Mouse (Mus musculus) heart, embryonic 15.5 days (tissue): Measurements from ENCODE around the gene Ift43. TPM values are rescaled to one million over a fixed set of nuclear protein-coding genes. Genes with fewer than 3 reads are reported as not detected.
A peak's percentile ranks its signal among the peaks of the same experiment; 100 is the strongest.

Experiments used
- ATAC-seq: fragments of 200-750 bp; cut with Nextera tagmentation; replicated peaks from 2 replicates; pipeline ENCODE4 v1.8.0; 2017; ENCODE audit warnings: low read depth, moderate TSS enrichment; ENCODE audit not compliant: insufficient number of reproducible peaks, insufficient read depth, low FRiP score
- H3K27ac ChIP-seq: fragments of 300-500 bp; sonication (generic); 2 replicates; pipeline ENCODE4 v1.5.1; 2015; ENCODE audit warnings: mild to moderate bottlenecking, inconsistent platforms
- H3K27me3 ChIP-seq: fragments of 300-500 bp; sonication (generic); 2 replicates; pipeline ENCODE4 v1.6.1; 2015; ENCODE audit warnings: inconsistent platforms
- H3K36me3 ChIP-seq: fragments of 300-500 bp; sonication (generic); 2 replicates; pipeline ENCODE4 v1.6.1; 2015; ENCODE audit warnings: mild to moderate bottlenecking, inconsistent platforms
- H3K4me1 ChIP-seq: fragments of 300-500 bp; sonication (generic); replicated peaks from 2 replicates; pipeline ENCODE4 v1.6.1; 2015; ENCODE audit warnings: inconsistent platforms
- H3K4me2 ChIP-seq: fragments of 300-500 bp; sonication (generic); 2 replicates; pipeline ENCODE4 v1.6.1; 2015; ENCODE audit warnings: inconsistent platforms, mild to moderate bottlenecking, moderate library complexity
- H3K4me3 ChIP-seq: fragments of 300-500 bp; sonication (generic); 2 replicates; pipeline ENCODE4 v1.5.1; 2015; ENCODE audit warnings: mild to moderate bottlenecking, inconsistent platforms
- H3K9ac ChIP-seq: fragments of 300-500 bp; sonication (generic); 2 replicates; pipeline ENCODE4 v1.6.1; 2015; ENCODE audit warnings: mild to moderate bottlenecking, inconsistent platforms
- H3K9me3 ChIP-seq: fragments of 300-500 bp; sonication (generic); replicated peaks from 2 replicates; pipeline ENCODE4 v1.6.1; 2016; ENCODE audit warnings: inconsistent platforms
- WGBS: fragments of 180-500 bp; shearing (Covaris S2); methylation state at CpG from one replicate; pipeline ENCODE4 v1.1.7; 2015; ENCODE audit warnings: mixed read lengths; 5-methylcytosine and 5-hydroxymethylcytosine counted together
- polyA plus RNA-seq: library from polyadenylated mRNA; unstranded; fragments of >200 nt; fragmentation: Nextera tagmentation; extraction: Ambion mirVana; gene quantifications from 2 replicates; pipeline ENCODE4 v1.2.1, GENCODE M21; 2015

Ift43 gene
- 106 and 130 TPM in 2 replicates for polyA plus RNA-seq

DNA sequence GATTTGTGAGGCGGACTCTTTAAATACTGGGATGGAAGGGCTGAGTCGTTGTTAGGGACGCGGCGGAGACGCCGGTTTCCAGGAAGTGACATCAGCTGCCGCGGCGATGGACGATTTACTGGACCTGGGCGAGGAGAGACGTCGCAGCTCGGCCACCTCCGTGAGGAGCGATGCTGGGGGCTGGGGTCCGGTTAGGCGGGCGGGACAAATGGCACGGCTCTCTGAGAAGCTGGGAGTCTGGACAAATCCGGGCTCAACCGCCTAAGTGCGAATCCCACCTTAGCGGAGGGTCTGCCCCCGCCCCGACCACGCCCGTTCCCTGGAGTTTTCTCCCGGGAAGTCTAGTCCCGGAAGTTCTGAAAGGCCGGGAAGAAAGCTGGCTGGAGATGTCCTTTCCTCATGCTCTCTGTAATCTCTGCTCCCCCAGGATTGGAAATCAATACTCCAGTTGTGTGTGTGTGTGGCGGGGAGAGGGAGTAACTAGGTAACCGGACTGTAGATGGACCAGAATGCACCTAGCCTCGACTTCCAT lies at the start of gene Ift43:
Gene Ift43 (plus strand): TSS at position 61 of the 532 bp plus-strand sequence.
- peak within 1 kb of the TSS; percentile 79 for H3K4me2 ChIP-seq
- under 1% methylated on average over 35 of the region's 35 CpGs for WGBS
- H3K36me3 ChIP-seq = no peaks in the 10 kb centered on the region
- H3K4me3 ChIP-seq = peak within 1 kb of the TSS; percentile 75
- peak within 1 kb of the TSS; percentile 64 for H3K9ac ChIP-seq
- H3K27ac ChIP-seq = peak within 1 kb of the TSS; percentile 64
- H3K27me3 ChIP-seq = no peaks in the 10 kb centered on the region
- H3K4me1 ChIP-seq = peaks cover 45% of the 10 kb centered on the region
- no peaks in the 10 kb centered on the region for H3K9me3 ChIP-seq
- ATAC-seq = no peak

DNA sequence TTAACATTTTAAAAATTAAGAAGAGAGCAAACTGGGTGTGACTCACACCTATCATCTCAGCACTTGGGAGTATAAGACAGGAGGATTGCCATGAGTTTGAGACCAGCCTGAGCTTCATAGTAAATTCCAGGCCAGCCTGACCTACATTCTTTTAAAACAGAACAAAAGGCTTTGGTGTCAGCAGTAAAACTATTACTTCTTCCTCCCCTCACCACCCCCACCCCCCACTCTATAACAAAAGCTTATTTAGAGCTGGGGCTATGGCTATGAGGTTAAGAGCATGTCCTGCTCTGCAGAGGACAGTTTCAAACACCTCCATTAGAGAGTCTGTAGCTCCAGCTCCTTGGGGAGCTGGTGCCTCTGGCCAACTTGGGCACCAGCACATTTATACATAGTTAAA lies 46.8 kb upstream of the Ift43 start:
- Histone ChIP-seq H3K27ac (no peak overlapping the region), H3K9me3 (no peaks in the 10 kb centered on the region), H3K4me2 (no peak overlapping the region), H3K9ac (no peak overlapping the region), H3K4me3 (no peak overlapping the region), H3K4me1 (peaks cover 33% of the 10 kb centered on the region), H3K27me3 (no peaks in the 10 kb centered on the region), H3K36me3 (no peaks in the 10 kb centered on the region)
- ATAC-seq = no peak

DNA sequence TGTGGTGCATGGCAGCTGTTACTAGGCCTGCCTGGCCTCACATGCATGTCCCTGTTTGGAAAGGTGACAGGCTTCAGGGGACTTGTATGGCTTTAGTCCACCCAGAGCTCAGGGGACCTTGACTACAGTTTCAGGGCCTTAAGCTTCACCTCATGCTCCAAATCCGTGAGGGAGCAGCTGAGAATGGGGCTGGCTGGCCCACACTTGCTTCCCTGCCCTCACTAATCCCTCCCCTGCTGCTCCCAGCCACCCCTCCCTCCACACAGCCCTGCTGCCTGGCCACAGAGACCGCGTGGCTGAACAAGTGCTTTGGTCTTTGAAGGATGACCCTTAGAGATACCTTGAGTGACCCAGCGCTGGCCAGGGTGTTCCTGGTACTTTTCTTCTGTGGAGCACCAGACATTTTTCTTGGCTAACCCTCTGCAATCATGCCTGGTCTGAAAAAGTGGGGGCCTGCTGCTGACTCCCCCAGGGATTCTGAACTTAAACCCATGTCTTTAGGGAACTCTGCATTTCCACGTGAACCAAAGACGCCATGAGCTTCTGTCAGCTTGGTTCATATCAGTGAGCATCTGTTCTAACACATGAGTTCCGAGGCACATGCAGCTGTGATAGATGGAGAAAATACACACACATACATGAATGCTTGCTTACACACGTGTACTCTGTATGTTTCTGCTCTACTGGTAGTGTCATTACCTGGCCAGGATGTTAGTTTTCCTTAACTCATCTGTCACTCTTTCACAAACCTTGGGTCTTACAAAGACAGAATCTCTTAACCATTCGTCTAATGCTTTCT lies 45.8 kb upstream of the Ift43 start:
- H3K27me3 ChIP-seq = no peaks in the 10 kb centered on the region
- WGBS = 50% methylated on average over 9 of the region's 9 CpGs
- H3K9ac ChIP-seq = no peak overlapping the region
- no peak for ATAC-seq
- H3K9me3 ChIP-seq = no peaks in the 10 kb centered on the region
- H3K36me3 ChIP-seq = no peaks in the 10 kb centered on the region
- peak overlapping the region; percentile 1; the same call in 1 of the 2 replicates for H3K27ac ChIP-seq
- H3K4me3 ChIP-seq = no peak overlapping the region
- H3K4me2 ChIP-seq = no peak overlapping the region
- peaks cover 30% of the 10 kb centered on the region for H3K4me1 ChIP-seq

GRCm38 (mm10) chr12:86037235-86037921 lies 45.0 kb upstream of the Ift43 start:
- Histone ChIP-seq H3K36me3 (no peaks in the 10 kb centered on the region), H3K27ac (peak overlapping the region; percentile 1; the same call in 1 of the 2 replicates), H3K4me3 (no peak overlapping the region), H3K4me1 (peaks cover 25% of the 10 kb centered on the region), H3K9me3 (no peaks in the 10 kb centered on the region), H3K27me3 (no peaks in the 10 kb centered on the region), H3K9ac (no peak overlapping the region), H3K4me2 (no peak overlapping the region)
- ATAC-seq = peak; percentile 72
- 31% methylated on average over 12 of the region's 12 CpGs for WGBS

DNA sequence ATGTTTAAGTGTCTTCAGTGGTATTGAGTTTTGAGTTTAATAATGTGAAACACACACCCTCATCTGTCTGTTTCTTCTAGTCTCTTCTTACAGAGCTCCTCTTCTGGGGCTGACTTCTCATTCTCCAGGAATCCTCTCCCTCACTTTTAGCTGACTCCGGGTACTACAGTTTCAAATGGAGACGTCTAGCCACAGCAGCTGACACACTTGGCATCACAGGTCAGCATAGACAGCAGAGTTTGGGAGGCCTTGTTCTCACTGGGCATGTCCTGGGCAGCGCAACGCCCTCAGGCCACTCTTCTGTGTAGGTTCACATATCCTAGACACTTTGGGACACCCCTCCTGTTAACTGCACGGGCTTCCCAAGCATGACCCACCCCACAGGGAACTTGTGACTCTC lies 43.3 kb upstream of the Ift43 start:
- Histone ChIP-seq H3K27me3 (no peaks in the 10 kb centered on the region), H3K36me3 (peaks cover 4% of the 10 kb centered on the region; the same call in 1 of the 2 replicates), H3K27ac (no peak overlapping the region; the same call in 1 of the 2 replicates), H3K4me1 (peaks cover 17% of the 10 kb centered on the region), H3K4me3 (no peak overlapping the region), H3K9ac (no peak overlapping the region), H3K9me3 (no peaks in the 10 kb centered on the region), H3K4me2 (no peak overlapping the region)
- WGBS = 73% methylated on average over 5 of the region's 5 CpGs
- no peak for ATAC-seq

GRCm38 (mm10) chr12:86039751-86040150 lies 42.6 kb upstream of the Ift43 start:
- no peak for ATAC-seq
- no peak overlapping the region for H3K27ac ChIP-seq
- peaks cover 4% of the 10 kb centered on the region; the same call in 1 of the 2 replicates for H3K36me3 ChIP-seq
- no peaks in the 10 kb centered on the region for H3K27me3 ChIP-seq
- H3K4me2 ChIP-seq = no peak overlapping the region
- no peaks in the 10 kb centered on the region for H3K9me3 ChIP-seq
- H3K4me1 ChIP-seq = peaks cover 17% of the 10 kb centered on the region
- H3K9ac ChIP-seq = no peak overlapping the region
- 73% methylated on average over 6 of the region's 6 CpGs for WGBS
- no peak overlapping the region for H3K4me3 ChIP-seq

DNA sequence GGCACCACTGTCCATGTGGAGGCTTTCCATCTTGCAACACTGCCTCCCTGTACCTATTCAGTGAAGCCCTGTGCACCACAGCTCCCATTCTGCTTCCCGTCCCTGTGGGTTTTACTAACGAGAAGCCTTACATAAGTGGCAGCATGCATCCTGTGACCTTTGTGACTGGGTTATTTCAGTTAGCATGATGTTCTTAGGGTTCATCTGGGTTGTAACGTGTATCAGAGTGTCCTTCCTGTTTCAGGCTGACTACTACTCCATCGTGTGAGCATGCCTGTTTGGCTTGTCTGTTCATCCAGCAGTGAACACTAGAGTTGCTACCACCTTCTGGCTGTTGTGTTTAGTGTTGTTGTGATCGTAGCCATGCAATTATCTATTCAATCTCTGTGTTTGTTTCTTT lies 36.2 kb upstream of the Ift43 start:
- Histone ChIP-seq H3K4me2 (no peak overlapping the region), H3K27ac (no peak overlapping the region), H3K27me3 (no peaks in the 10 kb centered on the region), H3K4me1 (peaks cover 6% of the 10 kb centered on the region), H3K4me3 (no peak overlapping the region), H3K36me3 (peaks cover 4% of the 10 kb centered on the region; the same call in 1 of the 2 replicates), H3K9me3 (no peaks in the 10 kb centered on the region), H3K9ac (no peak overlapping the region)
- ATAC-seq = no peak
- WGBS = 76% methylated on average over 5 of the region's 5 CpGs

DNA sequence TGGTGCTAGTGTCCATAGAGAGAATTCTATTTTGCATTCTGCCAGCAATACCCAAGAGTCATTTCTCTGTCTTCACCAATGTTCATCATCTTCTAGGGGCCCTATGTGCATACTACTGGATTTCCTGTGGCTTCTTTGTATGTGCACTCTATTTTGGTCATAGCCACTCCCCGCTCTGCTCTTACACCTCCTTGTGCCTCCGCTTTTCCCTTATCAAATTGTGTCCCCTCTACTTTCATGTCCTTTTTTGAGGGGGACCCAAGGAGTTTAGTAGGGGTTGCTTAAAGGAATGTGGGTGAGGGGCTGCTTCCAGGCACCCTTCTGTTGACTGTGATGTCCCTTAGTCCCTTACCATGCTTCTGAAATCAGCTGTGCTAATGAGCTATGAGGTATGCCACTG lies 35.6 kb upstream of the Ift43 start:
- H3K9ac ChIP-seq = no peak overlapping the region
- H3K36me3 ChIP-seq = peaks cover 4% of the 10 kb centered on the region; the same call in 1 of the 2 replicates
- no peak overlapping the region for H3K27ac ChIP-seq
- H3K4me2 ChIP-seq = no peak overlapping the region
- ATAC-seq = no peak
- no peak overlapping the region for H3K4me3 ChIP-seq
- H3K27me3 ChIP-seq = no peaks in the 10 kb centered on the region
- no peaks in the 10 kb centered on the region for H3K9me3 ChIP-seq
- peaks cover 6% of the 10 kb centered on the region for H3K4me1 ChIP-seq
- WGBS = 82% methylated on average over 2 of the region's 2 CpGs

DNA sequence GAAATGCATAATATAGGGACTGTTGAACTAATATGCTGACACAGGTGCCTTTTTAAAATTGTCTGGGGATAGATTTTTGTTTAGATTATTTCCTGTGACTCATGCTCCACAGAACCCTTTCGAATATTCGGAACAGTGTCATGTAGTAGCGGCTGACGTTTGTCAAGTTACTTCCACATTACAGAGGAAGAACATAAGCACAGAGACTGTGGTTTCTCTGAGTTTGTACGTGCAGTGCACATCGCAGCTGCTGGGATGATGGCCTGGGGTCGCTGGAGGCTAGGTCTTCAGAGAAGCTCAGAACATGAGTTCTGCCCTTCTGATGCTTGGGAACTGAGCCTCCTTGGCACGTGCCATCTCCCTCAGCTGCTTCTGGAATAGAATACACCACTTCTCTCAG lies 35.0 kb upstream of the Ift43 start:
- no peak for ATAC-seq
- no peak overlapping the region for H3K9ac ChIP-seq
- H3K9me3 ChIP-seq = no peaks in the 10 kb centered on the region
- no peaks in the 10 kb centered on the region for H3K27me3 ChIP-seq
- no peak overlapping the region for H3K4me3 ChIP-seq
- H3K27ac ChIP-seq = no peak overlapping the region
- 79% methylated on average over 8 of the region's 8 CpGs for WGBS
- no peak overlapping the region for H3K4me2 ChIP-seq
- peaks cover 4% of the 10 kb centered on the region; the same call in 1 of the 2 replicates for H3K36me3 ChIP-seq
- peaks cover 6% of the 10 kb centered on the region for H3K4me1 ChIP-seq

- no peak overlapping the region for H3K4me2 ChIP-seq
- WGBS = 60% methylated on average over 6 of the region's 6 CpGs
- ATAC-seq = no peak
- no peak overlapping the region for H3K27ac ChIP-seq
- no peaks in the 10 kb centered on the region for H3K36me3 ChIP-seq
- no peak overlapping the region for H3K4me3 ChIP-seq
- H3K9me3 ChIP-seq = no peaks in the 10 kb centered on the region
- peaks cover 6% of the 10 kb centered on the region for H3K4me1 ChIP-seq
- H3K9ac ChIP-seq = no peak overlapping the region
- H3K27me3 ChIP-seq = no peaks in the 10 kb centered on the region
Observed at GRCm38 (mm10) chr12:86049813-86050212, 32.5 kb upstream of the Ift43 start.

GRCm38 (mm10) chr12:86051477-86051876 lies 30.9 kb upstream of the Ift43 start:
- Histone ChIP-seq H3K27ac (no peak overlapping the region), H3K4me1 (peaks cover 6% of the 10 kb centered on the region), H3K9me3 (no peaks in the 10 kb centered on the region), H3K27me3 (no peaks in the 10 kb centered on the region), H3K4me2 (no peak overlapping the region), H3K36me3 (no peaks in the 10 kb centered on the region; the same call in 1 of the 2 replicates), H3K9ac (no peak overlapping the region), H3K4me3 (no peak overlapping the region)
- no peak for ATAC-seq
- WGBS = 84% methylated on average over 5 of the region's 5 CpGs
